Mouse (Mus musculus): ENCODE measurements around the gene Ddn.

The Ddn gene

DNA sequence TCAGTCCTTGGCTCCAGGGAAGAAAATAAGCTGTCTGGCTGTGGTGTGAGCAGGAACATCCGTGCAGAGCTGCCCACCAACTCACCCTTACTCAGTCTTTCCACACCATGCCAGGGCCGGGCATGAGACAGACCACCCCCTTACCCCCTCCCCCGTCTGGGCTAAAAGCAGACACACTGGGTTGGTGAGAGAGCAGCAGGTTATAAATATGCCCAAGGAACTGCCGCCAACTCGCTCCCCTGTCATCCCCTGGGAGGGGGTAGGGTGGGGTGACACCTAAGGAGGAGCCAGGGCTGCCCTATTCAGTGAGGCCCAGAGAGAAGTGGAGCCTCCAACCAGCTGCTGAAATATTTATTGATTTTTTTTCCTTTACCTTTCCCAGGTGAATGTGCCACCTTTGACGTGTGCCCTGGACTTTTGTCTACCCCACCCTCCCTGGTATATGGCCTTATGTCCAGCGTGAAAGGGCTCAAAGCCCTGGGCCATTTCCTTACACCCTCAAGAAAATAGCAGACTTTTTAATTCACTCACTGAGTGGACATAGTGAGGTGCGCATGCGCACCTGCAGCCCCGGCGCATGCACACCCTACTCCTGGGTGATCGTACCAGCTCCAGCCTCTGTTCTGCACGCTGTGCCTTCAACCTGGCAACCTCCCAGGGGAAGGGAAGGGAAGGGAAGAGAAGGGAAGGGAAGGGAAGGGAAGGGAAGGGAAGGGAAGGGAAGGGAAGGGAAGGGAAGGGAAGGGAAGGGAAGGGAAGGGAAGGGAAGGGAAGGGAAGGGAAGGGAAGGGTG is 12.3 kb downstream of the Ddn start:
- peak in 1 of 2 experiments; percentile 34 for DNase-seq

DNA sequence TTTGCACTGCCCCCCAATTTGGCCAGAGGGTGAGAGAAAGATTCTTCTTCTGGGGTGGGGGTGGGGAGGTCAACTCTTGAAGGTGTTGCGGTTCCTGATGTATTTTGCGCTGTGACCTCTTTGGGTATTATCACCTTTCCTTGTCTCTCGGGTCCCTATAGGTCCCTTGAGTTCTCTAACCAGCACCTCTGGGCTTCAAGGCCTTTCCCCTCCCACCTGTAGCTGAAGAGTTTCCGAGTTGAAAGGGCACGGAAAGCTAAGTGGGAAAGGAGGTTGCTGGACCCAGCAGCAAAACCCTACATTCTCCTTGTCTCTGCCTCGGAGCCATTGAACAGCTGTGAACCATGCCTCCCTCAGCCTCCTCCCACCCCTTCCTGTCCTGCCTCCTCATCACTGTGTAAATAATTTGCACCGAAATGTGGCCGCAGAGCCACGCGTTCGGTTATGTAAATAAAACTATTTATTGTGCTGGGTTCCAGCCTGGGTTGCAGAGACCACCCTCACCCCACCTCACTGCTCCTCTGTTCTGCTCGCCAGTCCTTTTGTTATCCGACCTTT is 16.1 kb downstream of the Ddn start:
- no peak for DNase-seq

DNA sequence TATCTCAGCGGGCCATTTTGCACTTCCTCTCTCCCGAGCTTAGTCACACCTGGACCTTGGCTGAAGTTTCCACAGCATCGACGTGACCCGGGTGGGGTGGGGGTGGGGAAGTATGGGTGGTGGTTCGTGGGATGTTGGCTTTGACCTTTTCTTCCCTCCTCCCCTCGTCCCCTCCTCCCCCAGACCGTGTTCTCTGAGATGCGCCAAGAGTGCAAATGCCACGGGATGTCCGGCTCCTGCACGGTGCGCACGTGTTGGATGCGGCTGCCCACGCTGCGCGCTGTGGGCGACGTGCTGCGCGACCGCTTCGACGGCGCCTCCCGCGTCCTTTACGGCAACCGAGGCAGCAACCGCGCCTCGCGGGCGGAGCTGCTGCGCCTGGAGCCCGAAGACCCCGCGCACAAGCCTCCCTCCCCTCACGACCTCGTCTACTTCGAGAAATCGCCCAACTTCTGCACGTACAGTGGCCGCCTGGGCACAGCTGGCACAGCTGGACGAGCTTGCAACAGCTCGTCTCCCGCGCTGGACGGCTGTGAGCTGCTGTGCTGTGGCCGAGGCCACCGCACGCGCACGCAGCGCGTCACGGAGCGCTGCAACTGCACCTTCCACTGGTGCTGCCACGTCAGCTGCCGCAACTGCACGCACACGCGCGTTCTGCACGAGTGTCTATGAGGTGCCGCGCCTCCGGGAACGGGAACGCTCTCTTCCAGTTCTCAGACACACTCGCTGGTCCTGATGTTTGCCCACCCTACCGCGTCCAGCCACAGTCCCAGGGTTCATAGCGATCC is 16.9 kb downstream of the Ddn start:
- no peak for DNase-seq

DNA sequence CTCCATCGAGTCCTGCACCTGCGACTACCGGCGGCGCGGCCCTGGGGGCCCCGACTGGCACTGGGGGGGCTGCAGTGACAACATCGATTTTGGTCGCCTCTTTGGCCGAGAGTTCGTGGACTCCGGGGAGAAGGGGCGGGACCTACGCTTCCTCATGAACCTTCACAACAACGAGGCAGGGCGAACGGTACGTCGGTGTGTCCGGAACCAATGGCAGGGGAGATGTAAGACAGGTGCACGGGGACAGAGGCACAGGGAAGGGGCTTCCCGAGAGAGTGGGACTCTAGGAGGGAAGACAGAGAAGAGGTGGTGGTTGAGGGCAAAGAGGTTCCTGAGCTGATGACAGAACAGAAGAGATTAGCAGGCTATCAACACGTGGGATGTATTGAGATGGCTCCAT is 17.5 kb downstream of the Ddn start:
- DNase-seq = no peak

DNA sequence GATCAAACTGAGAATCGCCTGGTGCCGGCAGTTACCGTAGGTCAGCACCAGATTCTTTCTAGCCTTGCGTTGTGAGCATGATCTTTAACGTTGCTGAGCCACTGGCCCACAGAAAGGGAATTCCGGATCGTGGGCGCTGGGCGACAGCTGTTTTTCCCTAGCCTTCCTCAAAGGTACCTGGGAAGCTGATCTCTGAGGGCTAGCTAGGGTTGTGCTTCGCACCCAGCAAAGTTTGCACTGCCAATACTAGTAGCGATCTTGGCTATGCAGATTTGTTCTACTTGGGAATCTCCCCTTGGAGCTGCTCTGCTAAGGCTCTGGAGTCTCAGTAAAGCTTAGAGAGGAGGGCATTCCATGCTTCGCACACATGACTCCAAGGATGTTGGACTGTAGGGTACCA is 18.1 kb downstream of the Ddn start:
- no peak for DNase-seq

DNA sequence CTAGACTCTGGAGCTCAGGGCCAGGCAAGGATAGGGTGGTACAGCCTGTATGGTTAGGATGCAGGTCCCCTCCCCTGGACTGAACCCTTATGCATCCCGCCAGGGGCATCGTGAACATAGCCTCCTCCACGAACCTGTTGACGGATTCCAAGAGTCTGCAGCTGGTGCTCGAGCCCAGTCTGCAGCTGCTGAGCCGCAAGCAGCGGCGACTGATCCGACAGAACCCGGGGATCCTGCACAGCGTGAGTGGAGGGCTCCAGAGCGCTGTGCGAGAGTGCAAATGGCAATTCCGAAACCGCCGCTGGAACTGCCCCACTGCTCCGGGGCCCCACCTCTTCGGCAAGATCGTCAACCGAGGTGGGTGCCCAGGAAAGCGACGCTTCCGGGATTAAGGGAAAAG is 18.5 kb downstream of the Ddn start:
- no peak for DNase-seq

DNA sequence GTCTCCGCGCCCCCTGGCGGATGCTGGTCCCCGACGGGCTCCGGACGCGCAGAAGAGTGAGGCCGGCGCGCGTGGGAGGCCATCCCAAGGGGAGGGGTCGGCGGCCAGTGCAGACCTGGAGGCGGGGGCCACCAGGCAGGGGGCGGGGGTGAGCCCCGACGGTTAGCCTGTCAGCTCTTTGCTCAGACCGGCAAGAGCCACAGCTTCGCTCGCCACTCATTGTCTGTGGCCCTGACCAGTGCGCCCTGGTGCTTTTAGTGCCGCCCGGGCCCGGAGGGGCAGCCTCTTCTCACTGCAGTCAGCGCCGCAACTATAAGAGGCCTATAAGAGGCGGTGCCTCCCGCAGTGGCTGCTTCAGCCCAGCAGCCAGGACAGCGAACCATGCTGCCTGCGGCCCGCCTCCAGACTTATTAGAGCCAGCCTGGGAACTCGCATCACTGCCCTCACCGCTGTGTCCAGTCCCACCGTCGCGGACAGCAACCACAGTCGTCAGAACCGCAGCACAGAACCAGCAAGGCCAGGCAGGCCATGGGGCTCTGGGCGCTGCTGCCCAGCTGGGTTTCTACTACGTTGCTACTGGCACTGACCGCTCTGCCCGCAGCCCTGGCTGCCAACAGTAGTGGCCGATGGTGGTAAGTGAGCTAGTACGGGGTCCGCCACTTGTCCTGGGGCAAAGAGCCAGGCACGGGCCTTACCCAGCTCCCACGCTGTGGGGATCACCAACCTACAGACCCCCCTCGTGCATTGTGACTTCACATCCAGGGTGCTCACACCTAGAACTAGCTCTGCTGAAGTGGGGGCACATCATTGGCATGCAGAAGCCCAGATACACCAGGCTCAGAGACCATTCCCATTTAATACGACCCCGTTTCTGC is 19.4 kb downstream of the Ddn start, which contains the start of gene Wnt1:
TSS of gene Wnt1 (plus strand) at position 197 of the 875 bp plus-strand sequence.
- peak; percentile 66 to 70 for DNase-seq

DNA sequence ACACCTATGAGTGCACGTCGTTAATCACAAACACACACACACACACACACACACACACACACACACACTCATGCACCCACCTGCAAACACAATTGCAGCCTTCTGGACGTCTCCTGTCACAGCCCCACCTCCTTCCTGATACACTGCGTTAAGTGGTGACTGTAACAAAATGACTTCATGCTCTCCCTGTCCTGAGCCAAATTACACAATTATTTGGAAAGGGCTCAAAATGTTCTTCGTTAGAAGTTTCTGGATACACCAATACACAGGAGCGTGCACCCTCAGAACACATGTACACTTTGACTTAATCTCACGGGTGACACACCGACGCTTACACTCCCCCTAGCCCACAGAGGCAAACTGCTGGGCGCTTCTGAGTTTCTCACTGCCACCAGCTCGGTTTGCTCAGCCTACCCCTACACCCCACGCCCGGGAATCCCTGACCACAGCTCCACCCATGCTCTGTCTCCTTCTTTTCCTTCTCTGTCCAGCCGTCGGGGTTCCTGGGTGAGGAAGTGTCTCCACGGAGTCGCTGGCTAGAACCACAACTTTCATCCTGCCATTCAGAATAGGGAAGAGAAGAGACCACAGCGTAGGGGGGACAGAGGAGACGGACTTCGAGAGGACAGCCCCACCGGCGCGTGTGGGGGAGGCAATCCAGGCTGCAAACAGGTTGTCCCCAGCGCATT is 20.2 kb downstream of the Ddn start:
- DNase-seq = no peak

DNA sequence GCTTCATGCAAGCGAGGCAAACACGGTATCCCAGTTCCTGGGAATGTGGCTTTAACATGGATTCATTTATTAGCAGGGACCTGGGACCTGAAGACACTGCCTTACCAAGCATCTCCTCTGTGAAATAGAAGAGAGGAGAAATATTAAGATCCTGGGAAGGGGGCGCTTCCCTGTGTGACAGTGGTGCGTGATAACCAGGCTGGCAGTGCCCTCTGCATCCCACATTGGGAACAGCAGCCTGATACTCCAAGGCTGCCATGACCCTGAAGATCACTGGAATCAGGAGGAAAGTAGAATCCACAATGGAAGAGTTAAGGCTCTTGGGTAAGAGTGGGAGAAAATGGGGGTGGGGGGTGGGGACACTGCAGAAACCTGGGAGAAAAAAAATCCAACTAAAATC is 21.4 kb downstream of the Ddn start:
- DNase-seq = peak; percentile 65

DNA sequence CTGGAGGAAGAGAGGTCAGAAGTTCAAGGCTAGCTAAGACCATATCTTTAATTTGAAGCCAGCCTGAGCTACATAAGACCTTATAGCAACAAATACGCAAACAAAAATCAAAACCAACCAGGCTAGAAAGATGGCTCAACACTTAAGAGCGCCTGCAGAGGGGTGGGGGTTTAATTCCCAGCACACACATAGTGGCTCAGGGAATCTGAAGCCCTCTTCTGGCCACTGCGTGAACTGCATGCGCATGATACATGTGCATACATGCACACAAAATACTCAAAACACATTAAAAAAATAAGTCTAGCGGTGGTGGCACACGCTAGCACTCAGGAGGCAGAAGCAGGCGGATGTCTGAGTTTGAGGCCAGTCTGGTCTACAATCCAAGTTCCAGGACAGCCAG is 23.5 kb downstream of the Ddn start:
- peak; percentile 57 to 71 for DNase-seq

DNA sequence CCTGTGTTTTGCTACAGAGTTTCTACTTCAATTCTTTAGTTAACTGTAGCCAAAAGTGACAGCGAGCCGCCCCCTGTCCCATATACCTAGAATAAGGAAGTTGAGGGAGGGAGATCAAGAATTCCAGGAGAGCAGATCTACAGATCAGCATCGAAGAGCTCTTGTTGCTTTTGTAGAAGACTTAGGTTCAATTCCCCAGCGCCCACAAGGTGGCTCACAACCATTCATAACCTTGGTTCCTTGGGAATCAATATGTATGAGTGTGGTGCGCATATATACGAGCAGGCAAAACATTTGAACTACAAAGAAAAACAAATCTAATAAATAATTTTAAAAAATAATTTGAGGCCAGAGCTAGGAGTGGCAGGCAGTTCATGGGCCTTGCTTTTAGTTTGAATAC is 28.1 kb downstream of the Ddn start:
- no peak for DNase-seq

DNA sequence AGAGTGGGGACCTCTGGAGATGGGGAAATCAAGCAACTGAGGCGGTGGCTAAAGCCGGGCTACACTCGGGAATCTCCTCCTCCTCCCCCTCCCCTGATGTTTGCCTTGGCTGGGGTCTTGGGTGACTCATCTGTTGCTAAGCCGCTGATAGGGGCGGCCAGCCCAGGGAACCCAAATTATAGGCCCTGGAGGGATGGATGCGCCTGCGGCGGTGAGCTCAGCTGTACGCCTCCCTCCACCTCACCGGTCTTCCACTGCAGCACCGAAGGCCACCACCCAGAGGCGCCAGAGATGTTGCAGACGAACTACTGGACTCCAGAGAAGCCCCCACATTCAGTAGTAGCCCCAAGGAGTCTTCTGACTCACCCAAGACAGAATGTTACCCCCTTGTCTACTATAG is 28.7 kb downstream of the Ddn start:
- peak in 1 of 2 experiments; percentile 31 for DNase-seq

DNA sequence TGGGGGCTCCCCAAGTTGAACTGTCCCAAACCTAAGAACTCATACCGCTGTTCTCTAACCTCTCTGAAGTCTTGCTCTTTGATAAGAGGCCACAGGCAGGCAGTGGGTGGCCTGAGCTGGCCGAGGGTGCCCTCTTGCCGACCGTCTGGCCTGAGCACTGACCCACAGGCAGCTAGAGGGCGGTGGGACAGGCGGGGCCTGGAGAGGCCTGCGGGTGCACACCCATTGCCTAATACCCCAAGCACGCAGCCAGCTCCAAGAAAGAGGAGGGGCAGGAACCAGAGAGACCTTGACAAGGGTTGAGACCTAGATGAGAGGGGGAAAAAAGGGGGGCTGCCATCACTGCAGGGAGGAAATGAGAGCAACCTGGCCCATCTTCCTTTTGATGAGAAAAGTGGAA is 29.2 kb downstream of the Ddn start:
- DNase-seq = no peak

DNA sequence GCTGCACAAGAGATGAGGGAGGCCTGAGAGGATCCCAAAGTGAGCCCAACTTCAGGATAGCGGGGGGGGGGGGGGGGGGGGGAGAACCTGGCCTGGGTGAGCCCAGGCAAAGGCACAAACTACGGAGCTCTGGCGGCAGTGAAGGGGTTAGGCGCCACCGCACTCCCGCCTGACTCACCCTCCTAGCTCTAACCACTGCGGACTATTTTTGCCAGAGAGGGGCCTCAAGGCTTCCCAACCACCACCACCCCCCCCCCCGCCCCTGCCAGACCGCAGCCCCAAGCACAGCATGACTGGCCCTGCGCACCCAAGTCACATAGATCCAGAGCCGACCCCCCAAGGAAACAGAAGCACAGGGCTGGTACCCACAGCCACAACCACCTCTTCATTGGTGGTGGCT is 30.5 kb downstream of the Ddn start:
- no peak for DNase-seq

DNA sequence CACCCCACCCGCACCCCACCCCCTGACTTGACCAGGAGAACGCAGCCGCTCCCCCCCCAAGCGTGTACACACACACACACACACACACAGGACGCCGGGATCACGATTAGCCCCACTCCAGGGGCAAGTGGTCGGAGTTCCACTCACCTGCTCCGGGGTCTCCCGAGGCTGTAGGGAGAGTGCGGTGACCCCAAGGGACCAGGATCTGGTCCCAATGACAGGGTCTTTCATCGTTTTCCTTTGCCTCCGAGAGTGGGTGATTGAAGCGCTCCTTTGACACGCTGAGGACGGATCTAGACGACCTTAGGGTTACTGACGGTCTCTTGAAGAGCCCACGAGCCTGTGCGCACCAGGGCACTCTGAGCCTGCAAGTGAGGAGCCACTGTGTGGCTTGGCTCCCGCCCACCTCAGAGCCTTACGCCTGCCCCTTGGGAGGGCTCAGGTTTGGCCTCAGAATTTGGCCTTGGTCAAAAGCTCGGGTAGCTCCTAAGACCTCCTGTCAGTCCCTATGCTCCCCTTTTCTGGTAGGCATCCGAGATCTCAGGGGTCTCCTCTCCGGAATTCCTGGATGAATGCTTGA is 31.0 kb downstream of the Ddn start:
- no peak for DNase-seq

DNA sequence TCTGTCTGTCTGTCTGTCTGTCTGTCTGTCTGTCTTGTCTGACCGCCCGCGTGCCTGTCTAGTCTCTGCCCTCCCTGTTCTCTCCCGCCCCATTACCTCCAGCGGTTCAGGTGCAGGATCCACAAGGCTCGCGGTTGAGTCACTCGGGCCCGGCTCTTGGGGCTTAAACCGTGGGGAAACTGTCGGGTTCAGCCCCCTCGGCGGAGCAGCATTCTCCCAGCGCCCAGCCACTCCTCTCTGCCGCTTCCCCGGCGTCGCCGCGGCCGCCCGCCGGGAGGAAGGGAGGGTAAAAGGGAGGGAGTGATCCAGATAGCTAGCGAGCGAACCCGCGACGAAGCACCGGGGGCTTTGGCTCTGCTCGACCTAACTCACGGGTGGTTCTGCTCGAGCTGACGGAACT is 31.5 kb downstream of the Ddn start, which contains the start of gene Wnt10b:
TSS of gene Wnt10b (minus strand) at position 389 of the 400 bp plus-strand sequence.
- DNase-seq = no peak

DNA sequence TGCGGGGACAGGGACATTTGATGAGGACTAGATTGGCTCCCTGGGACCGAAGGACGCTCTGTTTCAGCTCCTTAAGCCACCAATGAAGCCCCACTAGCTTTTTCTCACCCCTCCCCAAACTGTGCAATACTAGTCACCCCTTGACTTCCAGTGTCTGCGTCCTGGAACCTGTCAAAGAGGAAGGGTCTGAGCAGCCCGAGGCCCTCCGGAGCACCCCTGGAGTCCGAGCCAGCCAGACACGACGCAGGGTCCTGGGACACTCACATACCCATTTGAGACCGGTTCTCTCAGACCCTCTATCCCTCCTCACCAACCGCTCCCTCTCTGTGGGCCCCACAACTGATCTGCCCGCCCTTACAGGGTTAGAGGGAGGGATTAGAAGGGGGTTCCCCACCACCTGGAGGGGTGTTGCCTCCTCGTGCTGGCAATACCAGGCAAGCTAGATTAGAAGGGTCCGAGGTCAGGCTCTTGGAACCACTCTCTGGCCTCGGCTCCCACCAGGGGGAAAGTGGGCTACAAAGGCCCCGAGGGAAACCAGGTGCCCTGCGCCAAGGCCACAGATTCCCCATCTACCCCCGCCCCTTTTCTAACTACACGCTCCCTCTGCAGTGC is 32.2 kb downstream of the Ddn start:
- DNase-seq = no peak

DNA sequence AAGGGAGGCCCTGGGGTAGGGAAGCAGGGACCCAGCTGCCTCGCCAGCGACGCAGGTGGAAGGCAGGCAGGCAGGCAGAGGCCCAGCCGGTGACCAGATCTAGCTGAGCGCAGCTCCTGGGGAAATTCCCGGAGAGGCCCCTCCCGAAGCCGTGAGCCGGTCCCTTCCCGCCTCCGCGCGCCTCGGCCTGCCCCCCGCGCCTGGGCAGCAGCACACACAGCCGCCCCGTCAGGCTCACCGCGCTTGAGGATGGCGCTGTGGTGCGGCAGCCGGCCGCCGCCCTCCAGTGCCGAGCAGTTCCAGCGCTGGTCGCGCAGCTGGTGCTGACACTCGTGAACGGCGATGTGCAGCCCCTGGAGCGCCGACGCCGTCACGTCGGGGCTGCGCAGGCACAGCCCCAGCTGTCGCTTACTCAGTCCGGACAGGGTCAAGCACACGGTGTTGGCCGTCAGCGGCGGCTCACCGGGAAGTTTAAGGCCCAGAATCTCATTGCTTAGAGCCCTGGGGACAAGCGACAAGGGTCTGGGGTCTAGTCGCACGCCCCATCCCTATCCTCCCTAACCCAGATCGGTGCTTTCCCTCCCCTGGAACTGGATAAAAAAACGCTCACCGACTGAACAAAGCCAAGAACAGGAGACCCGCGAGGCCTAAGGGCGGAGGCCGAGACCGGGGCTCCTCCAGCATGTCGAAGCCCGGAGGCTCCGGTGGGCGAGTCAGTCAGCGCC is 32.8 kb downstream of the Ddn start:
- DNase-seq = peak in 1 of 2 experiments; percentile 25

DNA sequence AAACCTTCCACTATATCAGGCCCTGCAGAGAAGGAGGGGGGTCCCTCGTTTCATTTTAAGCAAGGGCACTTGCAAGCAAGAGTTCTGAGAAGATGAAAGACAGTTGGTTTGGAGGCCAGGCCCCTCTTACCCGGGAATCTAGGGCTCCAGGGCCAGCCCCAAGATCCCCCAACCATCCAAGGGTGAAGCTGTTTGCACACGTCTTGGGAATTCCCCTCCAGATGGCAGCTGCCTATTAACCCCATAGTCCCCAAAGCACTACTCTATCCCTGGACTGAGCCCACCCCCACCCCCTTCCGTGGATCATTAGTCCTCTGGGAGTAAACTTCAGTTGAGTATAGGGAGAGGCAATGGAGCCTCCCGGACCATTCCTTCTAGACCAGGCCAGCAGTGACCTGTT is 33.8 kb downstream of the Ddn start:
- DNase-seq = no peak

DNA sequence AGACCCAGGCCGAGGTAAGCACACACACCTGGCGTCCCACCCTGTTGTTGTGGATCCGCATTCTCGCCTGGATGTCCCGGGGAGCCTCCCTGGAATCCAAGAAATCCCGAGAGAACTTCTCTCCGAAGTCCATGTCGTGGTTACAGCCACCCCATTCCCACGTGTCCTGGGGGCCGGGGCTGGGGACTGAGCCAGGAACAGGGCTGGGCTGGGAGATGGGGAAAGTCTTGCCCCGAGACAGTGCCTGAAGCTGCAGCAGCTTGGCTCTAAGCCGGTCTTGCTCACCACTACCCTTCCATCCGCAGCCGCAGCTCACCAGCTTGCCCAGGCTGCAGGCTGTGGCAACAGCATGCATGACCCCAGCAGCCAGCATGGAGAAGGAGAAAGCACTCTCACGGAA is 35.2 kb downstream of the Ddn start:
- no peak for DNase-seq

Data from cerebellum, postnatal 10 days (tissue).